Mouse (Mus musculus) G1E-ER4 (cell line): ENCODE measurements around the gene Cfd. TPM values are rescaled to one million over a fixed set of nuclear protein-coding genes. Genes with fewer than 3 reads are reported as not detected.

Source experiments
- GATA1 ChIP-seq: IDR thresholded peaks from one replicate; pipeline ENCODE4 v1.8.0; 2012; ENCODE audit warnings: low read length, inconsistent platforms
- polyA plus RNA-seq: library from polyadenylated mRNA; stranded (reverse); fragments of >175 nt; gene quantifications from 2 replicates; pipeline ENCODE4 v1.2.3, GENCODE M21; 2012

Gene Cfd
- polyA plus RNA-seq: not detected in 2 replicates

DNA sequence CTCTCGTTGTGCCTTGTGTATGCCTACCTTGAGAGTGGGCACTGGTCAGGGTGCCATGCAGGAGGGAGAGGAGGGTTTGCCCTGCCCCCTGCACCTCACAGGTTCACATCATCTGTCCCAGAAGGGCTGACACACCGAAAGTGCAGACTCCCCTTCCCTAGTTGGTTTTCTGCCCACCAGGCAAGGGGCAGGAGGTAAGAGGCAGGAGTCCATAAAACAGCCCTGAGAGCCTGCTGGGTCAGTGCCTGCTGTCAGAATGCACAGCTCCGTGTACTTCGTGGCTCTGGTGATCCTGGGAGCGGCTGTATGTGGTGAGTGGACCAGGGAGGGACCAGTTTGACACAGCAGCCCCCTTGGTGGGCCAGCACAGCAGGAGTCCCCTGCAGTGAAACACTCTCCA is at the start of gene Cfd:
Gene Cfd (plus strand): TSS at position 184 of the 400 bp plus-strand sequence.
- TF ChIP-seq GATA1: no peak

DNA sequence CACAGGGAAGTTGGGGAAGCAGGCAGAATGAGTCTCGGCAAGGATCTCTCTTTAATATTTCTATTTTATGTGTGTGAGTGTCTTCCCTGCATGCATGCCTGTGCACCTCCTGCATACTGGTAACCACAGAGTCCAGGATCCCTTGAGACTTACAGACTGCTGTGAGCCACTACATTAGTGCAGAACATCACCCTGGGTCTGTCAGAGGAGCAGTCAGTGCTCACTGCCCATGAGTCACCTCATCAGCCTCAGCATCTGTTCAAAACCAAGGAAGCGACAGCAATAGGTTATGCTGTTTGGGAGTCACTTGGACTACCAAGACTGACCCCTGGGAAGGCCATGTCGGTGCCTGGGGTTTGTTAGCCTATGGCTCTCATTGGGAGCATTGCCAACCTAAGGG is 48.3 kb upstream of the Cfd start:
- no peak for TF ChIP-seq GATA1

DNA sequence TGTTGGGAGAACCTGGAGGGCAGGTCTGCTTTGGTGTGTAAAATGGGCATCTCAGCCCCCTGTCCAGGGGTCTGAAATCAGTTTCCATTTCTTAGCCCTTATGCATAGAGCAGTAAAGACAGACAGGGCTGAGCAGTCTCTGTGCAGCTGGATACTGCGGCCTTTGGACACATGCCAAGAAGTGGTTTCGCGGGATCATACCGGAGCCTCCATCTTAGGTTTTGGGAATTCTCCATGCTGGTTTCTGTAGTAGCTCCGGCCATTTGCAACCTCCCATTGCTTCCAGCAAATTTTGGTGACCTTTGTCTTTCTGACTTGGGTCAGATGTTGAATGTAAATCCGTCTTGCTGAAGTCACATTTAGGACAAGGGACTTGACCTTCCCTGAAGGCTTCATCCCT is 47.2 kb upstream of the Cfd start:
- no peak for TF ChIP-seq GATA1

DNA sequence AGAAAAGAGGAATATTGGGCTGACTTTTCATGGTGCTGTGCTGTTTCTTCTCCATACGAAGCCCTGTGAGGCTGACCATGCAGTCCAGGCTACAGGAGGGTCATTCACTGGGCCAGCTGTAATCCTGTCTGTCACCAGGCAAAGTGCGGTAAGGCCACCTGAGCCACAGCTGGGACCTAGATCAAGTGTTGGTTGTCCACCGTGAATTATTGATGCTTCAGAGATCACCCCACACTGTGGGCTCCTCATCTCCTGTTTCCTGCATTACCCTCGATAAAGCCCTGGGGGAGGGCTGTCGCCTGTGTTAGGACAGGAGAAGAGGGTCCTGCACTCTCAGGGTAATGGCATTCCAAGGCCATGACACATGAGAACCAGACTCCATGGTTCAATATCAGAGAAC is 44.1 kb upstream of the Cfd start:
- TF ChIP-seq GATA1: no peak

DNA sequence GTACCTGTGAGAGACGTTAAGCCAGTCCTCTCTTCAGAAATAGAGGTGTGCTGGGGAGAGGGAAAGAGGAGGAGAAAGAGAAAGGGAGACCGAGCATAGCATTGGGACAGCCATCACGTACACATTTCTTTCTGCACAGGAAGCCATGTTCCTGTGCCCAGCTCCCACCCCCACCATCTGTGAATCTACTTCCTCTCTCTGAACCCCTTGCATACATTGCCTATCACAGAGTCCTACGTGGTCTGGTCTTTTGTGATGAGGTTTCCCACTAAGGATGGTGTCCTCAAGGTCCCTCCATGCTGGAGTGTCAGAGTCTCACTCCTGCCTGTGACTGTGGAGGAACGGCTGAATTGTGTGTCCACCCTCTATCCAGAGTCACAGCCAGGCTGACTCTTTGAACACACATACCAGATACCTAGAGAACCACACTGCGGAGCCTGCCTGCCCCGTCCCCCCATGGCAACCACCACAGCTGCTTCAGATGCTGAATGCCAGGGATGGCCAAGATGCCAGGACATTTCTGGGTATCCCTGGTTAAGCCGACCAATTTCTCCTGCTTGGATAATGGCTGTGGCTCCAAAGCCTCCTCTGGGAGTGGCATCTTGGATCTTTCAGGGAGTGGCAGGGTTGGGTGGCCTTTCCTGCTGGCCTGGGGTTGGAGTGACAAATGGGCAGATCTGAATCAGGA is 40.6 kb upstream of the Cfd start:
- TF ChIP-seq GATA1: no peak

DNA sequence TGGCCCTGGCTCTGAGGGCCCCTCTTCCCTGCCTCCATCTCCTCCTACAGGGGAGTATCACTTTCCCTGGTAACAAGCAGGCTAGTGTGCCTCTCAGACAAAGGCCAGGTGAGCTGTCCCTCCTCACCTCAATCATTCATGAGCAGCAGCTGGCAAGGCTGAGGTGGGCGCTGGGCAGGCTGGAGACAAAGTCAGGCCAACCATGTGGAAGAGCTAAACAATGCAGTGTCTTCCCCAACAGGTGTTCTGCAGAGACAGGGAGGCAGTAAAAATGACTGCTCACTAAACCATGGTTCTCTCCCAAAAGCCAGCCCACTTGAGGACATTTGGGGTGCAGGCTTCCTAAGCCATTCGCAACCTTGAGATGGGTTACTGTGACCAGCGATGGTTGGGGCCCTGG is 39.0 kb upstream of the Cfd start:
- no peak for TF ChIP-seq GATA1

DNA sequence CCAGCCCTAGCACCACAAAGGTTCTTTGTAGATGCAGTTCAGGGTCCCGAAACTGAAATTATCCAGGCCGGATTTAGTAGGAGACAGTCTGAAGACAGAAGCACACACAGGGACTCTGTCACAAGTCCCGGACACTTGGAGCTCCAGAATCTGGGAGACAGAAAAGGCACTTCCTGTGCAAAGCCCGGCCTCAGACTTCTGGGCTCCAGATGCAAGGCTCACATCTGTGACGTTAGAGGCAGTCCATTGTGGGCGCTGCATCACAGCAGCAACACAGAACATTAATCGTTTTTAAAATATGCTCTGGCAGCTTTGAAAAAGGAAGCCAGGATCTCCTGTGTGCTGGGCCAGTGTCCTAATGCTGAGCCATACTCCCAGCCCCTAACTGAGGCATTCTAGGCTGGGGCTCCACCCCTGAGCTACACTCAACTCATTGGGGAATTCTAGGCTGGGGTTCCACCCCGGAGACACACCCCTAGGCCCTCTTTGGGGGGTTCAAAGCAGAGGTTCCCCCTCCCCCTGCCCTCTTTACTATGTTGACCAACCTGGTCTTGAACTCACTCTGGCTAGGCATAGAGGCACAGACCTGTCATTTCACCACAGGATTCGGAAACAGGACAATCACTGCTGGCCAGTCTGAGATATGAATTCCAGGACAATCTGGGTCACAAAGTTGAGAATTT is 38.4 kb upstream of the Cfd start:
- TF ChIP-seq GATA1: no peak

DNA sequence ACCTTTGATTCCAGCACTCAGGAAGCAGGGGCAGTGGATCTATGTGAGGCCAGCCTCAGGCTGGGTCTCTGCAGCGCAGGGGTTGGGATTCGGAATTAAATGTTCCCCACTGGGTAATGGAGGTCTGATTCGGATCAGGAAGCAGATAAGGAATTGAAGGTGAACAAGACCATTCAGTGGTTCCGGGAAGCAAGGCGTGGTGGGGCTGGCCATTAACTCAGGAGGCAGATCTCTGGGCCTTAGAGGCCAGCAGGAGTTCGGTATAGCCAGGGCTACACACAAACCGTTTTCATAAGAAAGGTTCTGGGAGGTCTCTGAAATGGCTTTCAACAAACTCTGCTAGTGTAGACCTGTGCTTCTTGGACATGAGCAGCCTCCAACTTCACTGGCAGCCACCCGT is 37.8 kb upstream of the Cfd start:
- TF ChIP-seq GATA1: no peak

DNA sequence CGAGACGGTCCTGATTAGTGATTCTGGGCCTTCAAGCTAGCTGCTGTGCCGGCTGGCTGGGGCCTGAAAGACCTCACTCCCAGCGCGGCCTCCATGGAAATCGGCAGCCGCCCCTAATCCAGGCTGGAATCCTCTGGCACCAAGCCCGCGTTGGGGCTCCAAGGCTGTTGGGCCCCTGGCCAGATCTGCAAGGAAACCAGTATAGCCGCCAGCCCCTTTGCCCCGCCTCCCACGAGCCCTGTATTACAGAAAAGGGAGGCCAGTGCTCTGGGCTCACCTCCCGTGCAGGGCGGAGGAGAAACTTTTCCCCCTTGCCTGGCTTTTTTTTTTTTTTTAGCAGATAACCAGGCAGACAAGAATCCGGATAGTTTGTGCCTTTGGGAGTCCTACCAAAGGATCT is 37.3 kb upstream of the Cfd start:
- no peak for TF ChIP-seq GATA1

DNA sequence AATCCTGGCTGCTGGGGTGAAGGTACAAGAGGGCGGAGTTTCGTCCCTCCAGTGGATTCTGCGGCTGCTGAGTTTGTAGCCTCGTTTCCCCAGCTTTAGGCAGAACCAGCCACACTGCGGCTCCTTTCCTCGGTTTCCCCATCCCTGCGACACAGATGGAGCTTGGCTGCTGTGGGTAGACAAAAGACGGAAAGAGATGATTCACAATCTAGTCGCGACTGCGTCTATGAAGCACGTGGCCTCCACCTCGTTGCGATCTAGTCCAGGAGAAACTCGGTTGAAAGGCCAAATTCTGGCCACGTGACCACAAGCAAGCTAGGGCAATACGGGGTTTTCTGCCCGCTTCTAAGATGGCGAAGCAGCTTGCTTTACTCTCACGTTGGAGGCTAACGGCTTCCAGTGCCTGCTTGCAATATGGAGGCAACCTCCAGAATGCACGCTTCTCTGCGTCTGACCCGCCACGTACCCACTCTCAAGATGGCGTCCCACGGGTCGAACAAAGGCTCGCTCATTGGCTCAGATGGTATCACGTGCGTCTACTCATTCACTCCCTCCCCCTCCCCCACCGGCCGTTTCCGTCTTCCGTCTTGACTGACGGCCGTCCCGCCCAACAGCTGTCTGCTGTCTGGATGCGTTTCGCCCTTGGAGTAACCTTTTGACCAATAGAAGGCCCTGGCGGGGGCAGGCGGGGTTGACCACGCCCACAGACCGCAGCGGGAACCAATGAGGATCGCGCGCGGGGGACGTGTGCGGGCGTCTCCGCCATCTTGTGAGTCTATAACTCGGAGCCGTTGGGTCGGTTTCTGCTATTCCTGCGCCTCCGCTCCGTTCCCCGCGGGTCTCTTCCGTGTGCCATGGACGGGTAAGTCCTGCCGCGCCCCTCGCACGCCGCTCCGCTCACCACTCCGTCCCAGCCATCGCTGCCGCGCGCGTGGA is 36.5 kb upstream of the Cfd start, which contains the start of gene Ptbp1:
Gene Ptbp1 (plus strand): TSS at position 568 of the 936 bp plus-strand sequence.
- no peak for TF ChIP-seq GATA1

DNA sequence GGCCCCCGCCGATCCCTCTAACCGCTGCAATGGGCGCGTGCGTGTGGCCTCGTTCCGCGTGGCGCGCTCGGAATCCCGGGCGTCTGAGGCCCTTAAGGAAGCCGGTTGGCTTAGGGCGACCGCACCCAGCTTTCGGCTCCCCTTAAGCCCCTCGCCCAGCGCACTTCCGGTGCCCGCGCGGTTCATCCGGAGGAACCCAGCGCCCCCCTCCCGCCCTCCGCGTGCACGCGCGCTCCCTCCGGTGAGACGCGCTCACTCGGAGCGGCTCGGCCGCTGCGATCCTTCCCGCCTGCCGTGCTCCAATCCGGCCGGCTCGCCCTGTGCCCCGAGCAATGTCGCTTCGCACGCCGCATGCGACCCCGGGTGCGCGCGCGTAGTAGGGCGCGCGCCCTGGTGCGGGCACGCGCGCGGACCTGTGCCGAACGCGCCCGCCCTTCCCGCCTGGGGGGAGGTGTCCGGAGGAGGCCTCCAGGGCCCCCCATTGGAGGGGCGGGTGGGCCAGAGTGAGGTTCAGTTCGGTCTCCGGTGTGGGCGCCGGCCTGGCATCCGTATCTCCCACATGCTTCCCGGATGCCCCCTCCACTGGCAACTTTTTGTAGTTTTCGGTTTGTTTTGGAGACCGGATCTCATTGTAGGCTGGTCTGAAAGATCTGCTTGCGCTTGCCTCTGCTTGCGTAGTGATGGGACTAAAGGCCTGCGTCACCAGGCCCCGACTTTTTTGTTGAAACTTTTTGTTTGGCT is 35.7 kb upstream of the Cfd start:
- TF ChIP-seq GATA1: no peak

DNA sequence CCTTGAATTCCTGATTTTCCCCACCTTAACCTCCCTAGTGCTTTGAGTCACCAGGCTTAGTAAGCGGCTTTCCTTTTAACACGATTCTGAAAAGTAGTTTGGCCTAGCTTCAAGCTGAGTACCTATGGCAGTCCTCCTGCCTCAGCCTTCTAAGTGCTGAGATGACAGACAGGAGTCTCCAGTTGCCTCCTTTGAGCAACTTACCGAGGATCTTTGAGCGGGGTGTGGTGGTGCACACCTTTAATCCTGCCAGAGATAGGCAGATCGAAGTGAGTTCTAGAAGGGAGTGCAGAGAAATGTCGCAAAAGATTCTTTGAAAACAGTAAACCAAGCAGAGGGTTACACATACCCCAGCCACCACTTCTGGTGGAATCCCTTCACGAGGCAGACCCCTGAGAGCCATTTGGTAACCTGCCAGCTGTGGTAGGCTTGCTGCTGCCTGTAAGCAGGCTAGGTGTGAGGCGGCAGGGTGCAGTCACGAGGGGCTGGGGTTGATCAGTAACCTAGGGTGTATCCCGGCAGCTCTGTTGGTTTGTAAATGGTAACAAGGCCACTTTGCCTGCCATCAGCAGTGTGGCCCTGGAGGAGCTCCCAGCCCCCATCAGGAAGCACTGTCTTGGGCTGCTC is 35.0 kb upstream of the Cfd start:
- no peak for TF ChIP-seq GATA1

DNA sequence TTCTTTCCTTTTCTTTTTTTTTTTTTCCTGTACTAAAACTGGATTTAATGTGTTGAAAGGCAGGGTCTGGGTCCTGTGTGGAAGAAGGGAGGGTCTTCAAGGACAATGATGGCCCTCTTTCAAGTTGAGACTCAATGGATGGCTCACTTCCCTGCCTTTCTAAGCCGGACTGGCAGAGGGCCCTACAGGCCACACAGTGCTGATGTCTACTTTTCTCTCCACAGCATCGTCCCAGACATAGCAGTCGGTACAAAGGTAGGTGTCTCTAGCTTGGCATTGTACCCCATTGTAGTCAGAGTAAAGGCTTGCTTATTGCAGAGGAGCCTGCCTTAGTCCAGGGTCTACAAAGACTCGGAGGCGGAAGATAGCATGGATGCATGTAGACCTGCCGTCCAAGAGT is 34.4 kb upstream of the Cfd start:
- no peak for TF ChIP-seq GATA1

DNA sequence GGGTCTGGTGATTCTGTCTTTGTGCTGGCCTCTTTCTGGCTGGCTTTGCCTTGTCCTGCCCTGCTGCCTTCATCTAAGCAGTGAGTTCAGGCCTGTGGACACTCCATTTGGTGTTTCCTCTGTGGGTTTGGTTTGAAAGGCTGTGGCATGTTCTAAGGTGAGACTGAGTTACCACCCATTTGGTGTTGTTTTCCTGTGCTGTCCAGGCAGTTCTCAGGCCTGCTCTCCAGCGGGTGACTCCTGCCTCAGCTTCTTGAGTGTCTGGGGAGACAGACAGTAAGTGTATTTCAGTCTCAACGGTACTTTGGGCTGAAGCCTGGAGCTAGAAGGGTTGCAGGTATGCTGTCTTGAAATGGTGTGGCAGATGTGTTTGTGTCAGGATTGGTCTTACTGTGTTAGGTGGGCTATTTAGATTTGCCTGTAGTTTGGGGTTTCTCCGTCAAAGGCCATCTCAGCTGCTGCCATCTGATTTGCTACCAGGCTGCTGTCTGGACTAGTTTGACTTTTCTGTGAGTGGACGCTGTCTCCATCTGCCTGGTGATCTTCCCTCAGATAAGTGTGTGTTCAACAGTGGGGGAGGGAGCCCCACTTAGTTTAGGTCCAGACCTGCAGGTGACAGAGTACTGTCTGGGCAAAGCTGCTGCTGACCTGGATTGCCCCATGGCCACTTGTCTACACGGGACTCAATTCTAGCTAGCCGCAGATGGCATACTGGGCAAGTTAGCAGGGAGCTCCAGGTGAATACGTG is 33.8 kb upstream of the Cfd start:
- TF ChIP-seq GATA1: no peak
